Mouse (Mus musculus) kidney, postnatal 10 days (tissue): ENCODE data around the gene Col26a1.

ENCODE experiments used
- DNase-seq: peaks from one replicate; pipeline ENCODE4 v3.0.0; 2021; ENCODE audit warnings: mixed read lengths

The Col26a1 gene

GRCm38 (mm10) chr5:136882788-136883439 lies at the start of gene Col26a1:
Col26a1 (minus strand) TSS chr5:136883209.
- DNase-seq, result peak; percentile 61

DNA sequence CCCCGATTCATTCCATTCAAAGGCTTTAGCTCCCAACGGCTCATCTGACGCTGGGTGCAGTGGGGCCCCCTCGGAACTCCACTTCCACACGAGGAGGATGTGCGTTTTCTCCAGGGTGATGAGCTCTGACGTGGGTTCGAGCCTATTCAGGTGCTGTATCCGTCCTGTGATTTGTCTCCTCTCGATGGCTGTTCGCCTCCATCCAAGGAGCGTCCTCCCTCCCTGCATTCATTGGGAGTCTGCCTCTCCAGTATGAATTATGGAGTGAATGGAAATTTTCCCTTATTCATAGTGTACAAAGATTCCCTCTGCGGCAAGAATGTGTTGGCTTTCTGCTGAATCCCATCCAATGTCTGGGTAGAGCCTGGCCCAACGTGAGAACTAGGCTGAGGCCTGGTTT lies 48.9 kb upstream of the Col26a1 start:
- DNase-seq, result no peak

- DNase-seq, result peak; percentile 92
These were observed 46.1 kb upstream of the Col26a1 start for GRCm38 (mm10) chr5:136929073-136929472.

- no peak for DNase-seq
These were observed 40.9 kb upstream of the Col26a1 start for GRCm38 (mm10) chr5:136923751-136924478.

- no peak for DNase-seq
These were observed 39.8 kb upstream of the Col26a1 start for GRCm38 (mm10) chr5:136922830-136923229.

GRCm38 (mm10) chr5:136919546-136920301 lies 36.7 kb upstream of the Col26a1 start:
- DNase-seq, result no peak

DNA sequence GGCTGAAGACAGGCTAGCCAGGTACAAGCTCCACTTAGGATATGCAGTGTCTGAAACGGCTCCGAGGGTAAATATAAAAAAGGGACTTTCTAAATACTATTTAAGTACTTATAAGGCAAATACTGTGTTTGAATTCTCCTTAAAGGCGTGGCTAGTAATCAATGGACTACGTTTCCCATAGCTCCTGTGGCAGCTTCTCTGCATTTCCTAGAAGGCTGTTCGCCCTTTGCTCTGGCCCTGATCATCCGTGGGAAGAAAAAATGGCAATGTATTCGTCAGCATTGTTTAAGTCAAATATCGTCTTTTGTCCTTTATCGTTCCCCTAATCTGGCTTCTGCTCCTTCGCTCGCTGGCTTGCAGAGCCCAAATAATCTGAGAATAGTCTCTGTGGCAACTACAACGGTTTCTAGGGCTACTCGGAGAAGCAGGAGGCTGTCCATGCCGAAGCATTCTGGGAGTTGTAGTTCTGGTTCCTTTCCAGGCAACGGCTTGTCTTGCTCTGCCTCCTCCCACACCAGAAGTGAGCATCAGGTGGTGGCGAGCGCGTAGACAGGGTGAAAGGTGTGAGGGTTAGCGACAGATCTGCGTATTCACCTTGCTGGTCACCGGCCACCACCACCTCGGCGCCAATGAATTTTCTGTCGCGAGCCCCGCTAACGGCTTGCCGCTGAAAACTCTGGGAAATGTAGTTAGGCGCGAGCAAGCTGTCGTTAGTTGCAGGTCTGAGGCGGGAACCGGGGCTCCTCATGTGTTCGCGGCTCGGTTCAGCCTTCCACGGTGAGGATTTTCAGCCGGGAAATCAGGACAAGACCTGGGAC lies 35.9 kb upstream of the Col26a1 start:
- peak; percentile 78 for DNase-seq

- DNase-seq, result no peak
These were observed 34.7 kb upstream of the Col26a1 start for GRCm38 (mm10) chr5:136917613-136918242.

DNA sequence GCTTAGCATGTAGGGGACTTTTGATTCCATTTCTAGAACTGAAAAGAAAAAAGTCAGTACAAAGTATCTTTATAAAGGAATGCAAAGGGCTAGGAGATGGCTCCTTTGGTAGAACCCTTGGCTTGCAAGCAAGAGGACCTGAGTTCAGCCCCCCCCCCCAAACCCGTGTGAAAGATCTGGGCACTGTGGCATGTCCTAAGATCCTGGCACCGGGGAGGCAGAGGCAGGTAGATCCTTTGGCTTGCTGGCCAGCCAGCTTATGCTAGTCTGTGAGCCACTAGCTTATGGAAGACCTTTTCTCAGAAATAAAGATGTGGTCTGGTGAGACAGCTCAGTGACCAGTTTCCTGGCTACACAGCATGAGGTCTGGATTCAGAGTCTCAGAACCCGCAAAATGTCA lies 31.2 kb upstream of the Col26a1 start:
- DNase-seq, result no peak

GRCm38 (mm10) chr5:136907991-136908857 lies 25.2 kb upstream of the Col26a1 start, which contains the start of gene Ift22:
Ift22 (plus strand) TSS chr5:136908150.
- peak; percentile 96 for DNase-seq

- no peak for DNase-seq
These were observed 24.6 kb upstream of the Col26a1 start for GRCm38 (mm10) chr5:136907587-136907986.

DNA sequence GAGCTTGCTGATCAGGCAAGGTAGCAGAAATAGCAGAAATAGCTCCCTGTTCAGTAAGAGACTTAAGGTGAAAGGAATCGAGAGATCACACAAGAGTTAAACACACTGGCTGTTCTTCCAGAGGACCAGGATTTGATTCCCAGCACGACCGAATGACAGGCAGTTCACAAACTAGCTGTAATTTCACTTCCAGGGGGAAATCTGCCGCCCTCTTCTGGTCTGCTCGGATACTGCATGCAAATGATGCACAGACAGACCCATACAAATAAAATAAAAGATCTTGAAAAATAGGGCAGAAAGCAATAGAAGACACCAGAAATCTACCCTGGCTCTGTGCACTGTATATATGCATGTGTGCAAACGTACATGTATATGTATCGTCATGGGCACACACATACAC lies 22.6 kb upstream of the Col26a1 start:
- DNase-seq, result peak; percentile 36

GRCm38 (mm10) chr5:136904621-136905020 lies 21.6 kb upstream of the Col26a1 start:
- DNase-seq, result no peak

- no peak for DNase-seq
These were observed 12.5 kb upstream of the Col26a1 start for GRCm38 (mm10) chr5:136895529-136895963.

- DNase-seq, result peak; percentile 40
These were observed 12.0 kb upstream of the Col26a1 start for GRCm38 (mm10) chr5:136894840-136895528.

DNA sequence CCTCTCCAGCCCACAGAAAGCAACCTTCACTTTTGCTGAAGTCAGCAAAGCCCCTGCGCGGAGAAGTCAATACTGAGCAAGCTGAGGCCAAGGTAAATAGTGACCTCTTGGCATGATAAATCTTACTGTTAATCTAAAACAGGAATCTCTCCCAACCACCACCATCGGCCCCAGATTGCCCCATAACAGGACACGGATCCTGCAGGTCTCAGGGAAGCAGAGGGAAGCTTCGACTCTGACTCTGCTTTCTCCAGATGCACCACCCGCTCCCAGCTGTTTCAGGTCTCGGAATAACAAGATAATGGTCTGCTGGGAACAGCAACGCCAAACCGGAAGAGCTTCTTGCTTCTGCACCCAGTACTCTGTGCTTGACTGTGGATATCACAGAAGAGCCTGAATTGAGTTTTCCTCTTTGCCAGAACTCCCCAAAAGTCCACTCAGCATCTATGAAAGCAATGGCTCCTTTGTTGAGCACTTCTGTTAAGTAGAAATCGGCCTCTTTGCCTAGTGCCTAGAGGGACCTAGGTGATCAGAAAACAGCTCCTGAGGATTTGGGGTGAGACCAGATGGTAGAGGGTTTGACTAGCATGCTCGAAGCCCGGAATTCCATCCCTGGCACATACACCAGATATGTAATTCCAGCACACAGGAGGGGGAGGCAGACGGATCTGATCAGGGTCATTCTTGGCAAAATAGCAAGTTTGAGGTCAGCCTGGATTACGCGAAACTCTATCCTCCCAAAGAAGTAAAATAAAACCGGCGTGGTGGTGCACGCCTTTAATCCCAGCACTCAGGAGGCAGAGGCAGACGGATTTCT lies 5.7 kb upstream of the Col26a1 start:
- DNase-seq, result peak; percentile 70

DNA sequence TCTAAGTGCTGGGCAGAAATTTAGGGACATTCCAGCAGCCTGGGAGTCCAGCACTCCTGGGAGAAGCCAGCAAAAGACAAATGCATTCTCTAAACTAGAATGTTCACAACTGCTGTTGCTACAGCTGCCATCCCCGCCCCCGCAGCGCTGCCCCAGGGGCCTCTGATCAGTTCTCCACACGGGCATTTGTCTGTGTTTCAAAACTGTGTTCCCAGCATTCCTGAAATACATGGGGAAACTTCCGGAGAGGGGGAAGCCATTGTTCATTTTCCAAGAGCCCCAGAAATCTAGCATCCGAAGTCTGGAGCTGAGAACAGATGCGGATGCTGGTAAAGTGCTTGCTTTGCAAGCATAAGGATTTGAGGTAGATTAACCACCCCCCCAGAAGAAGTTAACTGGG lies 3.9 kb upstream of the Col26a1 start:
- peak; percentile 49 for DNase-seq

DNA sequence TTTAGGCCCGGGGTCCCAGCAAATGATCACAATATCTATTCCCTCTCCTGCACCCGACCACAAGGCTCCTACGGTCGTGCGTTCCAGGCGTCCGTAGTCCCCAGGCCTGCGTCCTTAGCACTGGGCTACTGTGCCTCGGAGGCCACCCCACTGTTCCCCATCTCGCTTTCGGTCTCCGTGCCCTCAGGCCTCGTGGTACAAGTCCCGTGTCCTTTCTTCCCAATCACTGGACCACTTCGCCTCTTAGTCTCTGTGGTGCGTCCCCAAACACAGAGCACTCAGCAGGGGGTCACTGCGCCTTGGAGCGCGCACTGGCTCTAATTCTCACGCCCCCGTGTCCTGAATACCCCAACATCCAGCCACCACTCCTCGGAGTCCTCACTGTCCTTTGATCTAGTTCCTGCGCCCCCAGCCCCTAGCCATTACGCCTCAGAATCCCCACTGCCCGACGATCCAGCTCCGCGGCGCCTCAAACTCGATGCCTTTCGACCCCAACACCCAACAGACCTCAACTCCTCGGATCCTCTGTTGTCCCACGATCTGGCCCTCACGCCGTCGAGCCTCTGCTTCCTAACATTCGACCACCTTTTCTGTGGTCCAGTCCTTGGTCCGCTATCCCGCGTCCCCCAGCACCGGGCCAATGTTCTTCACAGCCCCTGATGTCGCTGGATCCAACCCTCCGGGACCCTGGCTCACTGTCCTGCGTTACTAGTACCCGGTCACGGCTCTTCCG lies 788 bp downstream of the Col26a1 start:
- DNase-seq, result peak; percentile 42
